Mouse (Mus musculus): ENCODE results near the gene Zdhhc13. TPM values are rescaled to one million over a fixed set of nuclear protein-coding genes. Genes with fewer than 3 reads are reported as not detected.

The Zdhhc13 gene
- polyA plus RNA-seq, 1 experiment from 2014 or later: 36.2 TPM

GRCm38 (mm10) chr7:48784773-48785523 lies 3.9 kb upstream of the Zdhhc13 start:
- DNase-seq: no peak
- H3K4me3 ChIP-seq (ENCODE audit: low read depth, low read length): no peak overlapping the region
- H3K27ac ChIP-seq (ENCODE audit: low read depth): no peak overlapping the region
- no peak overlapping the region for H3K9ac ChIP-seq
- H3K4me2 ChIP-seq: no peak overlapping the region
- 0 out of 2 replicates have a peak, but pooled peaks cover under 1% of the 10 kb centered on the region for H3K4me1 ChIP-seq (ENCODE audit: insufficient read depth)
- no peaks in the 10 kb centered on the region for H3K9me3 ChIP-seq (ENCODE audit: low read depth, low read length)
- no peak for TF ChIP-seq CTCF (IDR thresholded peaks at IDR 0.05; ENCODE audit: low read depth)
- no peaks in the 10 kb centered on the region for H3K27me3 ChIP-seq (ENCODE audit: insufficient read depth, low read length)
- no peak for ATAC-seq (ENCODE audit: insufficient read depth)
- no peaks in the 10 kb centered on the region for H3K36me3 ChIP-seq (ENCODE audit: insufficient read depth)
- WGBS: 70% methylated on average over 11 of the region's 11 CpGs

- peak; percentile 12 for ATAC-seq (ENCODE audit: insufficient read depth)
- Histone ChIP-seq H3K9me3 (ENCODE audit: low read depth, low read length) (no peaks in the 10 kb centered on the region), H3K27ac (ENCODE audit: low read depth) (no peak overlapping the region)
These were observed 455 bp upstream of the Zdhhc13 start for GRCm38 (mm10) chr7:48788348-48788747.

GRCm38 (mm10) chr7:48790117-48790516 lies 1.3 kb downstream of the Zdhhc13 start:
- H3K4me2 ChIP-seq: peak overlapping the region; percentile 67
- peaks cover 3% of the 10 kb centered on the region; the same call in 1 of the 2 replicates for H3K4me1 ChIP-seq (ENCODE audit: insufficient read depth)
- DNase-seq: no peak
- no peak for ATAC-seq (ENCODE audit: insufficient read depth)
- WGBS: 68% methylated on average over 4 of the region's 4 CpGs
- H3K9ac ChIP-seq: no peak overlapping the region
- no peaks in the 10 kb centered on the region for H3K27me3 ChIP-seq (ENCODE audit: insufficient read depth, low read length)
- H3K27ac ChIP-seq (ENCODE audit: low read depth): no peak overlapping the region
- TF ChIP-seq CTCF (IDR thresholded peaks at IDR 0.05; ENCODE audit: low read depth): no peak
- H3K36me3 ChIP-seq (ENCODE audit: insufficient read depth): no peaks in the 10 kb centered on the region
- peak overlapping the region; percentile 72; the same call in 1 of the 2 replicates for H3K4me3 ChIP-seq (ENCODE audit: low read depth, low read length)
- H3K9me3 ChIP-seq (ENCODE audit: low read depth, low read length): no peaks in the 10 kb centered on the region

More at GRCm38 (mm10) chr7:48788348-48788747, 455 bp upstream of the Zdhhc13 start:
- WGBS: 54% methylated on average over 3 of the region's 3 CpGs
- peak; percentile 21 for DNase-seq
- Histone ChIP-seq H3K4me1 (ENCODE audit: insufficient read depth) (peaks cover 3% of the 10 kb centered on the region; the same call in 1 of the 2 replicates), H3K4me2 (peak overlapping the region; percentile 67), H3K9ac (no peak overlapping the region), H3K36me3 (ENCODE audit: insufficient read depth) (no peaks in the 10 kb centered on the region), H3K4me3 (ENCODE audit: low read depth, low read length) (peak overlapping the region; percentile 72; the same call in 1 of the 2 replicates), H3K27me3 (ENCODE audit: insufficient read depth, low read length) (no peaks in the 10 kb centered on the region)
- no peak for TF ChIP-seq CTCF (IDR thresholded peaks at IDR 0.05; ENCODE audit: low read depth)

- H3K4me3 ChIP-seq (ENCODE audit: low read depth, low read length): no peak overlapping the region
- no peak overlapping the region for H3K27ac ChIP-seq (ENCODE audit: low read depth)
- no peak for TF ChIP-seq CTCF (IDR thresholded peaks at IDR 0.05; ENCODE audit: low read depth)
- no peaks in the 10 kb centered on the region for H3K27me3 ChIP-seq (ENCODE audit: insufficient read depth, low read length)
- no peak overlapping the region for H3K9ac ChIP-seq
- H3K9me3 ChIP-seq (ENCODE audit: low read depth, low read length): no peaks in the 10 kb centered on the region
- WGBS: 83% methylated on average over 3 of the region's 3 CpGs
- no peak overlapping the region for H3K4me2 ChIP-seq
- no peak for DNase-seq
- ATAC-seq (ENCODE audit: insufficient read depth): no peak
- H3K4me1 ChIP-seq (ENCODE audit: insufficient read depth): peaks cover 3% of the 10 kb centered on the region; the same call in 1 of the 2 replicates
- H3K36me3 ChIP-seq (ENCODE audit: insufficient read depth): peaks cover 5% of the 10 kb centered on the region
These were observed 2.6 kb downstream of the Zdhhc13 start for GRCm38 (mm10) chr7:48791412-48791811.

GRCm38 (mm10) chr7:48795130-48795529 lies 6.3 kb downstream of the Zdhhc13 start:
- Histone ChIP-seq H3K9ac (no peak overlapping the region), H3K4me2 (no peak overlapping the region), H3K9me3 (ENCODE audit: low read depth, low read length) (no peaks in the 10 kb centered on the region), H3K4me3 (ENCODE audit: low read depth, low read length) (no peak overlapping the region), H3K27me3 (ENCODE audit: insufficient read depth, low read length) (no peaks in the 10 kb centered on the region), H3K36me3 (ENCODE audit: insufficient read depth) (peaks cover 19% of the 10 kb centered on the region), H3K4me1 (ENCODE audit: insufficient read depth) (peaks cover under 1% of the 10 kb centered on the region; the same call in 1 of the 2 replicates), H3K27ac (ENCODE audit: low read depth) (no peak overlapping the region)
- no peak for DNase-seq
- 73% methylated on average over 3 of the region's 3 CpGs for WGBS
- no peak for ATAC-seq (ENCODE audit: insufficient read depth)
- no peak for TF ChIP-seq CTCF (IDR thresholded peaks at IDR 0.05; ENCODE audit: low read depth)

- DNase-seq (no peak), ATAC-seq (ENCODE audit: insufficient read depth) (no peak)
- H3K27me3 ChIP-seq (ENCODE audit: insufficient read depth, low read length): no peaks in the 10 kb centered on the region
- TF ChIP-seq CTCF (IDR thresholded peaks at IDR 0.05; ENCODE audit: low read depth): no peak
- H3K9ac ChIP-seq: no peak overlapping the region
- H3K4me2 ChIP-seq: no peak overlapping the region
- no peak overlapping the region for H3K27ac ChIP-seq (ENCODE audit: low read depth)
- no peaks in the 10 kb centered on the region for H3K4me1 ChIP-seq (ENCODE audit: insufficient read depth)
- WGBS: 84% methylated on average over 7 of the region's 7 CpGs
- H3K9me3 ChIP-seq (ENCODE audit: low read depth, low read length): no peaks in the 10 kb centered on the region
- H3K36me3 ChIP-seq (ENCODE audit: insufficient read depth): peaks cover 47% of the 10 kb centered on the region
- H3K4me3 ChIP-seq (ENCODE audit: low read depth, low read length): no peak overlapping the region
These were observed 14.6 kb downstream of the Zdhhc13 start for GRCm38 (mm10) chr7:48803381-48803780.

- no peak overlapping the region for H3K27ac ChIP-seq (ENCODE audit: low read depth)
- no peak overlapping the region for H3K9ac ChIP-seq
- no peak overlapping the region for H3K4me2 ChIP-seq
- no peaks in the 10 kb centered on the region for H3K4me1 ChIP-seq (ENCODE audit: insufficient read depth)
- no peaks in the 10 kb centered on the region for H3K27me3 ChIP-seq (ENCODE audit: insufficient read depth, low read length)
- no peak overlapping the region for H3K4me3 ChIP-seq (ENCODE audit: low read depth, low read length)
- peaks cover 49% of the 10 kb centered on the region for H3K36me3 ChIP-seq (ENCODE audit: insufficient read depth)
- 85% methylated on average over 4 of the region's 4 CpGs for WGBS
- DNase-seq (no peak), ATAC-seq (ENCODE audit: insufficient read depth) (no peak)
- H3K9me3 ChIP-seq (ENCODE audit: low read depth, low read length): no peaks in the 10 kb centered on the region
- TF ChIP-seq CTCF (IDR thresholded peaks at IDR 0.05; ENCODE audit: low read depth): no peak
These were observed 17.8 kb downstream of the Zdhhc13 start for GRCm38 (mm10) chr7:48806587-48806986.
